Mouse (Mus musculus) cerebellum, adult 2 months (tissue): ENCODE data around the gene Nt5c1a.

Experiments
- CTCF ChIP-seq: fragments of 200-500 bp; IDR thresholded peaks from 2 replicates; pipeline ENCODE4 v1.5.1; 2011; ENCODE audit warnings: low read depth, mild to moderate bottlenecking, control low read depth, low read length, moderate library complexity, borderline replicate concordance; ENCODE audit not compliant: insufficient read depth
- POLR2A ChIP-seq: fragments of 200-500 bp; IDR thresholded peaks from 2 replicates; pipeline ENCODE4 v1.6.1; 2011; ENCODE audit warnings: low read length, control low read depth, borderline replicate concordance; ENCODE audit not compliant: insufficient read depth

GRCm38 (mm10) chr4:123192336-123192735, 9.0 kb upstream of the Nt5c1a start:
- no peak for TF ChIP-seq CTCF
- TF ChIP-seq POLR2A = no peak
